Mouse (Mus musculus): ENCODE measurements around the gene Kcnb1. TPM values are rescaled to one million over a fixed set of nuclear protein-coding genes. Genes with fewer than 3 reads are reported as not detected.

The Kcnb1 gene
- polyA plus RNA-seq, 1 experiment from 2014 or later, result 0.96 TPM

- 73% methylated on average over 2 of the region's 2 CpGs for WGBS
Observed at GRCm38 (mm10) chr2:167076759-167077158, 113.2 kb downstream of the Kcnb1 start.

DNA sequence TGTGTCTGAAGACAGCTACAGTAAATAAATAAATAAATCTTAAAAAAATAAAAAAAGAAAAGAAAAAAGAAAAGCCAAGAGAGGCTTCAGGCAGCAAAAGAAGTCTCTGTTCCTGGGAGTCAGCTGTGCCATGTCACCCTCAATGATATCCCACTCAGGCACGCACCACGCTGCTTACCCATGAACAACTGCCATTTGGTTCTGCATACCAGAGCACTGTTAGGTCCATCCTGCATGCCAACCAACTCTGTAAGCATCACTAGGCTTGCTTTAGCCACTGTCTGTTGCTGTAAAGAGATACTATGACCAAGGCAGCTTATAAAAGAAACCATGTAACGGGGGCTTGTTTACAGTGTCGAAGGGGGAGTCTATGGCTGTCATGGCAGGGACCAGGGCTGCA is 113.6 kb downstream of the Kcnb1 start:
- Histone ChIP-seq H3K9ac (ENCODE audit: low read length) (no peak overlapping the region), H3K27me3 (ENCODE audit: control insufficient read depth, insufficient read depth, low read length) (no peaks in the 10 kb centered on the region), H3K27ac (ENCODE audit: low read depth, low read length) (no peak overlapping the region), H3K4me2 (no peak overlapping the region), H3K4me3 (ENCODE audit: low read depth, low read length) (no peak overlapping the region), H3K36me3 (ENCODE audit: control insufficient read depth, insufficient read depth, low read length) (no peaks in the 10 kb centered on the region), H3K9me3 (ENCODE audit: control insufficient read depth, low read length) (no peaks in the 10 kb centered on the region), H3K4me1 (ENCODE audit: control insufficient read depth, insufficient read depth, low read length) (peaks cover 8% of the 10 kb centered on the region; the same call in 1 of the 2 replicates)
- 94% methylated on average over 4 of the region's 4 CpGs for WGBS
- DNase-seq (ENCODE audit: low spot score, missing footprints) (no peak), ATAC-seq (ENCODE audit: low FRiP score) (no peak)

More at GRCm38 (mm10) chr2:167076759-167077158, 113.2 kb downstream of the Kcnb1 start:
- H3K36me3 ChIP-seq (ENCODE audit: control insufficient read depth, insufficient read depth, low read length), result no peaks in the 10 kb centered on the region
- peaks cover 11% of the 10 kb centered on the region for H3K4me1 ChIP-seq (ENCODE audit: control insufficient read depth, insufficient read depth, low read length)
- no peaks in the 10 kb centered on the region for H3K9me3 ChIP-seq (ENCODE audit: control insufficient read depth, low read length)
- H3K4me3 ChIP-seq (ENCODE audit: low read depth, low read length), result no peak overlapping the region
- no peaks in the 10 kb centered on the region for H3K27me3 ChIP-seq (ENCODE audit: control insufficient read depth, insufficient read depth, low read length)
- H3K4me2 ChIP-seq, result no peak overlapping the region
- DNase-seq (ENCODE audit: low spot score, missing footprints), result peak; percentile 35
- H3K9ac ChIP-seq (ENCODE audit: low read length), result no peak overlapping the region
- no peak for ATAC-seq (ENCODE audit: low FRiP score)
- H3K27ac ChIP-seq (ENCODE audit: low read depth, low read length), result no peak overlapping the region

- 92% methylated on average over 5 of the region's 5 CpGs for WGBS
- ATAC-seq (ENCODE audit: low FRiP score) (no peak), DNase-seq (ENCODE audit: low spot score, missing footprints) (no peak)
- H3K9me3 ChIP-seq (ENCODE audit: control insufficient read depth, low read length), result no peaks in the 10 kb centered on the region
- no peak overlapping the region for H3K4me2 ChIP-seq
- H3K4me1 ChIP-seq (ENCODE audit: control insufficient read depth, insufficient read depth, low read length), result peaks cover 8% of the 10 kb centered on the region; the same call in 1 of the 2 replicates
- no peaks in the 10 kb centered on the region for H3K27me3 ChIP-seq (ENCODE audit: control insufficient read depth, insufficient read depth, low read length)
- H3K9ac ChIP-seq (ENCODE audit: low read length), result no peak overlapping the region
- H3K4me3 ChIP-seq (ENCODE audit: low read depth, low read length), result no peak overlapping the region
- H3K27ac ChIP-seq (ENCODE audit: low read depth, low read length), result no peak overlapping the region
- H3K36me3 ChIP-seq (ENCODE audit: control insufficient read depth, insufficient read depth, low read length), result no peaks in the 10 kb centered on the region
Observed at GRCm38 (mm10) chr2:167074587-167074986, 115.4 kb downstream of the Kcnb1 start.

DNA sequence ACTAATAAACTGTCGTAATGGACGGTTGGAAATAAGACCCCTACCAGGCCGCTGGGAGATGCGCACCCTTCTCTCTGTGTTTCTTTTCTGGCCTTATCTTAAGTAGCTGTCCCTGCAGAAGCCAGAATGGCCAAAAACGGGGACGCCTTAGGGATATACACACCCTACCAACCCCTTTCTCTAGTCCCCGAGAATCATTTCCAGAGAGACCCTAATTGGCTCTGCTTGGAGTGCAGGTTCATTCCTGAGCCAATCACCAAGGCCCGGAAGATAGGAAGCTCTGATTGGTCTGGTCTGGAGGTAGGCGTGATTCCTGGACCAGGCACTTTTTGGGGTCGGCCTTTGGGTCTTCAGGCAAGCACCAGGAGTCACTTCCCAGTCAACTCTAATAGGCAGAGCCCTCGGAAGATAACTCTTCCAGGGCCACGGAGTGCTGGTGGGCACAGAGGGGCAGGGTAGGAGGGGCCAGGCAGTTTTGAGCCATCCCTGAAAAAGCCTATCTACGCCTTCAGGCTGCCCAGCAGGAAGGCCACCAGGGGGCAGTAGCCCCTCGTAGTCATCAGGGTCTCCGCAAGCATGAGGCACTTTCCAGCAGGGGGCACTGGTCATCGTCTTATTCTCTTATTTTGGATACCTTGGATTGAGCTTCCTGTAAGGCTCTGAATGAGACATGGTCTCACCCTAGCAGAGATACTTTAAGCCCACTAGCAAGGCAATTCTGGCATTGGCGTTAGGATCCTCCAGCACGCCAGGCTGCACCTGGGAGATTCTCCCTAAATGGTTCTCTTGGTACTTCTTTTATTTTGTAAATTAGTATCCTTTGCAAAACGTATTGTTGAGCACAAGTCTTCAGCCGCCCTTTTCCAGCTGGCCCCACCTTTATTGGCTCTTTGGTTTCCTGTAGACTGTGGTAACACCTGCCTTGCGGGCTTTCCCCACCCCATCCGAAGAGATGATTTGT is 118.0 kb downstream of the Kcnb1 start:
- no peak overlapping the region for H3K27ac ChIP-seq (ENCODE audit: low read depth, low read length)
- H3K4me1 ChIP-seq (ENCODE audit: control insufficient read depth, insufficient read depth, low read length), result 0 out of 2 replicates have a peak, but pooled peaks cover 2% of the 10 kb centered on the region
- DNase-seq (ENCODE audit: low spot score, missing footprints), result peak; percentile 99
- H3K27me3 ChIP-seq (ENCODE audit: control insufficient read depth, insufficient read depth, low read length), result no peaks in the 10 kb centered on the region
- H3K4me3 ChIP-seq (ENCODE audit: low read depth, low read length), result peak overlapping the region; percentile 29
- H3K4me2 ChIP-seq, result peak overlapping the region; percentile 42
- peak overlapping the region; percentile 55 for H3K9ac ChIP-seq (ENCODE audit: low read length)
- no peaks in the 10 kb centered on the region for H3K9me3 ChIP-seq (ENCODE audit: control insufficient read depth, low read length)
- WGBS, result 10% methylated on average over 22 of the region's 22 CpGs
- H3K36me3 ChIP-seq (ENCODE audit: control insufficient read depth, insufficient read depth, low read length), result no peaks in the 10 kb centered on the region
- peak; percentile 96 for ATAC-seq (ENCODE audit: low FRiP score)

- no peak for DNase-seq (ENCODE audit: low spot score, missing footprints)
- no peaks in the 10 kb centered on the region for H3K36me3 ChIP-seq (ENCODE audit: control insufficient read depth, insufficient read depth, low read length)
- H3K4me2 ChIP-seq, result peak overlapping the region; percentile 42
- 0 out of 2 replicates have a peak, but pooled peaks cover 2% of the 10 kb centered on the region for H3K4me1 ChIP-seq (ENCODE audit: control insufficient read depth, insufficient read depth, low read length)
- H3K27ac ChIP-seq (ENCODE audit: low read depth, low read length), result no peak overlapping the region
- peak overlapping the region; percentile 55 for H3K9ac ChIP-seq (ENCODE audit: low read length)
- WGBS, result 25% methylated on average over 12 of the region's 12 CpGs
- no peaks in the 10 kb centered on the region for H3K9me3 ChIP-seq (ENCODE audit: control insufficient read depth, low read length)
- no peaks in the 10 kb centered on the region for H3K27me3 ChIP-seq (ENCODE audit: control insufficient read depth, insufficient read depth, low read length)
- H3K4me3 ChIP-seq (ENCODE audit: low read depth, low read length), result peak overlapping the region; percentile 29
- ATAC-seq (ENCODE audit: low FRiP score), result peak; percentile 7; the same call in 1 of the 2 replicates
Observed at GRCm38 (mm10) chr2:167071266-167071640, 118.7 kb downstream of the Kcnb1 start.

GRCm38 (mm10) chr2:167070341-167070740 is 119.6 kb downstream of the Kcnb1 start:
- ATAC-seq (ENCODE audit: low FRiP score), result no peak
- no peak overlapping the region for H3K27ac ChIP-seq (ENCODE audit: low read depth, low read length)
- DNase-seq (ENCODE audit: low spot score, missing footprints), result no peak

GRCm38 (mm10) chr2:167067575-167067974 is 122.4 kb downstream of the Kcnb1 start:
- WGBS, result 62% methylated on average over 6 of the region's 6 CpGs
- Histone ChIP-seq H3K4me1 (ENCODE audit: control insufficient read depth, insufficient read depth, low read length) (peaks cover 9% of the 10 kb centered on the region), H3K4me2 (no peak overlapping the region), H3K9ac (ENCODE audit: low read length) (no peak overlapping the region), H3K27ac (ENCODE audit: low read depth, low read length) (no peak overlapping the region), H3K27me3 (ENCODE audit: control insufficient read depth, insufficient read depth, low read length) (no peaks in the 10 kb centered on the region), H3K4me3 (ENCODE audit: low read depth, low read length) (no peak overlapping the region), H3K36me3 (ENCODE audit: control insufficient read depth, insufficient read depth, low read length) (peaks cover 15% of the 10 kb centered on the region; the same call in 1 of the 2 replicates), H3K9me3 (ENCODE audit: control insufficient read depth, low read length) (no peaks in the 10 kb centered on the region)
- DNase-seq (ENCODE audit: low spot score, missing footprints) (no peak), ATAC-seq (ENCODE audit: low FRiP score) (no peak)

More at GRCm38 (mm10) chr2:167070341-167070740, 119.6 kb downstream of the Kcnb1 start:
- Histone ChIP-seq H3K4me3 (ENCODE audit: low read depth, low read length) (no peak overlapping the region), H3K4me1 (ENCODE audit: control insufficient read depth, insufficient read depth, low read length) (0 out of 2 replicates have a peak, but pooled peaks cover 2% of the 10 kb centered on the region), H3K9ac (ENCODE audit: low read length) (no peak overlapping the region), H3K27me3 (ENCODE audit: control insufficient read depth, insufficient read depth, low read length) (no peaks in the 10 kb centered on the region), H3K36me3 (ENCODE audit: control insufficient read depth, insufficient read depth, low read length) (peaks cover 6% of the 10 kb centered on the region; the same call in 1 of the 2 replicates), H3K9me3 (ENCODE audit: control insufficient read depth, low read length) (no peaks in the 10 kb centered on the region), H3K4me2 (no peak overlapping the region)
- WGBS, result 84% methylated on average over 6 of the region's 6 CpGs

GRCm38 (mm10) chr2:167066528-167067516 is 123.1 kb downstream of the Kcnb1 start:
- no peak for DNase-seq (ENCODE audit: low spot score, missing footprints)
- H3K9me3 ChIP-seq (ENCODE audit: control insufficient read depth, low read length), result no peaks in the 10 kb centered on the region
- H3K4me2 ChIP-seq, result no peak overlapping the region
- 33% methylated on average over 6 of the region's 6 CpGs for WGBS
- H3K9ac ChIP-seq (ENCODE audit: low read length), result no peak overlapping the region
- peaks cover 11% of the 10 kb centered on the region for H3K4me1 ChIP-seq (ENCODE audit: control insufficient read depth, insufficient read depth, low read length)
- no peak for ATAC-seq (ENCODE audit: low FRiP score)
- no peak overlapping the region for H3K27ac ChIP-seq (ENCODE audit: low read depth, low read length)
- no peak overlapping the region for H3K4me3 ChIP-seq (ENCODE audit: low read depth, low read length)
- H3K36me3 ChIP-seq (ENCODE audit: control insufficient read depth, insufficient read depth, low read length), result peaks cover 15% of the 10 kb centered on the region; the same call in 1 of the 2 replicates
- no peaks in the 10 kb centered on the region for H3K27me3 ChIP-seq (ENCODE audit: control insufficient read depth, insufficient read depth, low read length)

Data from midbrain, embryonic 11.5 days (tissue).